Mouse (Mus musculus) stomach, postnatal 0 days (tissue): ENCODE results near the gene Vmn1r210.

Source experiments
- CTCF ChIP-seq: IDR thresholded peaks from 2 replicates; pipeline ENCODE4 v1.5.1; 2016; ENCODE audit warnings: antibody characterized with exemption, low read depth, mild to moderate bottlenecking, moderate library complexity
- EP300 ChIP-seq: optimal IDR thresholded peaks from 2 replicates; pipeline ENCODE3; 2016; ENCODE audit warnings: antibody characterized with exemption

GRCm38 (mm10) chr13:22879257-22879656 lies 48.1 kb upstream of the Vmn1r210 start:
- TF ChIP-seq CTCF (peak; percentile 44), EP300 (no peak)
